Mouse (Mus musculus): ENCODE measurements around the gene Nr2f1.

Nr2f1 gene

DNA sequence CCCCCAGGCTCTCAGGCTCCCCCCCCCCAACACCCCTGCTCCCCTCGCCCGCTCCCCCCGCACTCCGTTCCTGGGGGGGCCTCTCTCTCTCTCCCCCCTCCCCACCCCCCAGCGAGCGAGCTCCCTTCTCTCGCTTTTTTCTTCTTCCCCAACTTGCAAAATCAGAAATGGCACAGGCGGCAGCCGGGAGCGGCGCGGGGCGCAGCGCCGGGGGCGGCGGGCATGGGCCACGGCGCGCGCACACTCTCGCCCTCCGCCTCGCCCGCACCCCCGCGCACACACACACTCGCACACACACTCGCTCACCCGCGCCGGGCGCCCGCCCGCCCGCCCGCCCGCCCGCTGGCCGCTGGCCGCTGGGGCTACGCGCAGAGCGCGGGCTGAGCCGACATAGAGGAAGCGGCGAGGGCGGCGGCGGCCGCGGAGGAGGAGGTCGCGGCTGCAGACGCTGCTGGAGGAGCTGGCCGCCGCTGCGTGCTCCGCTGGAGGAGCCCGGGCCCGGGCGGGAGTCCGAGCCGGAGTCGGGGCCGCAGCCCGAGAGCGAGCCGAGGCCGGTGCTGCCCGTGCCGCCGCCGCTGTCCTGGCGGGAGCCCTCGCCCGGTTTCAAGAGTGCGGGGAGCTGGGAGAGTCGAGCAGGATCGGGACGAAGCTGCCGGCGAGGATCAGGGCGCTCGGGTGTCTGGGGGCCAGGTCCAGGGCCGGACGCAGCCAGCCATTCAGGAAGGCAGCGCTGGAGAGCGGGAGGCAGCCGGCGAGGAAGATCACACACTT lies 501 bp downstream of the Nr2f1 start:
- CTCF ChIA-PET = interaction anchor here (1.2 kb wide), 1 partner anchor 13 kb away, joined by 6 read pairs; no protein-coding TSS in a partner anchor

DNA sequence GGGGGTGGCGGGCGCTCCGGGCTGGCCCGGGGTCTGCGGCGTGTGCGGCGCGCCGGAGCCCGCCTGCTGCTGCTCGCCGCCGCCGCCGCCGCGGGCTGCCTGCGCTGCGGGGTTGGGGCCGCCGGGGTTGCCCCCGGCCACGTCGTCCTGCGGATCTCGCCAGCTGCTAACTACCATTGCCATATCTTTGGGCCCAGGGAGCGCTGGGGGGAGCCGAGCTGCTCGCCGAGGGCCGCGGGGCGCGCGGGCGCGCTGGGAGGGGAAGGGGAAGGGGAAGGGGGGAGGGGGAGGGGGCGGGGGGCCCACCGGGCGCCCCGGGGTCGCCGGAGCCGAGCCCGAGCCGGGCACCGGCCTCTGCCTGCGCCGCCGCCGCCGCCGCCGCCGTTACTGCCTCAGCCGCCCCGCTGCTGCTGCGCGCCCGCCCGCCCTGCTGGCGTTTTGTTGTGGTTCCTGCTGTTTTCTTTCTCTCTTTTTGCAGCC lies 1.1 kb downstream of the Nr2f1 start:
- CTCF ChIA-PET = no interaction called here

DNA sequence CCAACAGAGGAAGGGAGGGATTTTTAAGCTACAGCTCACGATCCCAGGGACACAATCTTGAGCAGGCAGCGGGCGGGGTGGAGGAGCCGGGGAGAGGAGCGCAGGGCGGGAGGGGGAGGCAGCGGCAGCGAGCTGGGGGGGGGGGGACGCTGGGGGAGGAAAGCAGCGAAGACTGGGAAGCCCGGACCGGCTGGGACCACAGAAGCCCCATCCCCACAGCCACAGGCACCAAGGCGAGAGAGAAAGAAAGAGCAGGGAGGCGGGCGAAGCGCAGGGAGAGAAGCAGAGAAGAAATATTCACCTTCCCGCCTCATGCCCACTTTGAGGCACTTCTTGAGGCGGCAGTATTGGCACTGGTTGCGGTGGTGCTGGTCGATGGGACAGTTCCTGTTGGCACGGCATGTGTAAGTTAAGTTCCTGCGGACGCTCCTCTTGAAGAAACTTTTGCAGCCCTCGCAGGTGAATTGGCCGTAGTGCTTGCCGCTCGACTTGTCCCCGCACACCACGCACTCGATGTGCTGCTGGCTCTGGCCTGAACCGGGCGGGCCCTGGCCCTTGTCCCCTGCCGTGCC lies 1.7 kb downstream of the Nr2f1 start:
- CTCF ChIA-PET = no interaction called here

DNA sequence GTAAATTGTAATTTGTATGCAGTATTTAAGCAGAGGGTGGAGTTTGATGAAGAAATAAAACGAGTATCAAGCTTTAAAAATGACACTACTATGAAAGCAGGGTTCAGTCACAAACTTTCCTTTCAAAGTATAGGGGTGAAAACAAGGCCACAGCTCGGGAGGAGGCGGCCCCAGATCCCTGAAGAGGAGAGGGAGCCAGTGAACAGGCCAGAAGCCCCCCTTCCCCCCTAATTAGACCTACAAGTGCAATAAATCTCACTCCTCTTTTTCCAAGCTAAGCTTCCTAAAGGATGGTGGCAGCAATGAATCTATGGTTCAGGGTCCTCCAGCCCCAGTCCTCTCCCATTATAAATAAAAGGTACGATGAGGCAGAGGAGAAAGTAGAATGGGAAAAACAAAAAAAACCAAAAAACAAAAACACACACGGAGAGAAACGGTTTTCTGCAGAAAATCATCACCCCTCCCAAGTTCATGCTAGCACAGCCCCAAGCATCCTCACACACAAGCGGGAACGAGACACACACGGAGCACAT lies 2.2 kb downstream of the Nr2f1 start:
- CTCF ChIA-PET = no interaction called here

DNA sequence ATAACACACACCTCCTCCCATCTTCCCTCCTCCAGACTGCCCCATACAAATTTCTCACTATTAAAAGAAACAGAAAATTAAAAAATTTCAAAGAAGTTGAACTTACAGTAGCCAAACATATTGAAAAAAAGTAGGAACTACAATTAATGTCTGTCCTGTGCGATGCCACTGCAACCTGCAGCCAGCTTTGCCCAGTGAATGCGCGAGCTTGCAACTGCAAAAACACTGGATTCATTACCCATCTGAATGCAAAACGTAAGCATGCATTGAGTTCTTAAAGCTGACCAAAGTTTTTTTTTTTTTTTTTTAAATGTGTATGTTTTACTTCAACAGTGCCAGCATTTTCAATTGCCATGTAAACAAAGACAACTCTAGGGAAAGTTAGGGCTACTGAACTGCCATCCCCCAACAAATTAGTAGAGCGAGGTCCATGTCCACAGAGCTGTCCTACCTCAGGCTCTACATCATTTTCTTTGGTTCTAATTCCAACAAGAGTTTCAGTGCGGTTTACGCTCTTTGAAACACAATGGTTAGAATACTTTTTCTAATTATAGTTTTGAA lies 3.2 kb downstream of the Nr2f1 start:
- CTCF ChIA-PET = no interaction called here

DNA sequence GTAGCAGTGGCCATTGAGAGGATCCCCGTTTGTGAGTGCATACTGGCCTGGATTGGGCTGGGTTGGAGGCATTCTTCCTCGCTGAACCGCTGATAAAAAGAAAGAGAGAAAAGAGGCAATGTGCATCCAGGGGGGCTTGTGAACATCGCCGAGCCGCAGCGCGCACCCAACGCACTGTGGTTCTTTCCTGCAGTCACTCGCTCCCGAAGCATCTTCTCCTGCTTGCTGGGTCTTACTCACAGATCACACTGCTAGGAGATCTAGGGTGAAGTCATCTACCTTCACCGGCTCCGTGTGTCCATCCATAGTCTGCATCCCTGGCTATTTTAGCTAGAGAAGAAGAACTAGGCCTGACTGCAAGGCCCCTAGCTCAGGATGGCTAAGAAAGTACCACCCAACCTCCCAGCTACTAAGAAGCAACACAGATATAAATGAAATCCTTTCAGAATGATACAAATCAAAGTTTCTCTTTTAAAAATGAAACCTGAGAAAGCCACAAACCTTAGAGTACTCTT lies 3.9 kb downstream of the Nr2f1 start:
- CTCF ChIA-PET = no interaction called here

DNA sequence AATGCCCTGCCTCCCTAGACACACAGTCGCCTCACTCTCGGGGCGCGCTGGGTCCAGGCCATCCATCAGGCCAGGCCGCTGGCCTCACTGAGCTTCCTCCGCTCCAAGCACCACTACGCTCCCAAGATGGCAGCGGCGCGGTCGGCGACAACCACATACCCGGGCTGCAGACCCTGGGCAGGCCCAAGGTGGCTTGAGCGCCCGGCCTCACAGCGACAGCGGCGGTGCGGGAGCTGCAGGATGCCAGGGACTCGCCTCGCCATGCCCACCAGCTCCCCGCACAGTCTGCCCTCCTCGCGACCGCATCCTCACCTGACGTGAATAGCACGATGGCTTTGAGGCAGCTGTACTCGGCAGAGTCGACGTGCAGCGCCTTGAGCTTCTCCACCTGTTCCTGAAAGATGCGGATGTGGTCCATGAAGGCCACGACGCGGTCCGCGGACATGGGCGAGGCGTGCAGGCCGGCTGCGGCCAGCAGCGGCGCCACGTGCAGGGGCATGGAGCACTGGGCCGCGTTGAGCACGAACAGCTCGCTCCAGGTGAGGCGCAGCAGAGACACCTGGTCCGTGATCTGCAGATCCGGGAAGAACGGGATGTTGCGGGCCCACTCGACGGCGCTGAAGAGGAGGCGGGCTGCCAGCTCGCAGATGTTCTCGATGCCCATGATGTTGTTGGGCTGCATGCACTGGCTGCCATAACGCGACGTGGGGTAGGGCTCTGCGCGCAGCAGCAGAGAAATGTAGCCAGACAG lies 4.5 kb downstream of the Nr2f1 start:
- CTCF ChIA-PET = no interaction called here

DNA sequence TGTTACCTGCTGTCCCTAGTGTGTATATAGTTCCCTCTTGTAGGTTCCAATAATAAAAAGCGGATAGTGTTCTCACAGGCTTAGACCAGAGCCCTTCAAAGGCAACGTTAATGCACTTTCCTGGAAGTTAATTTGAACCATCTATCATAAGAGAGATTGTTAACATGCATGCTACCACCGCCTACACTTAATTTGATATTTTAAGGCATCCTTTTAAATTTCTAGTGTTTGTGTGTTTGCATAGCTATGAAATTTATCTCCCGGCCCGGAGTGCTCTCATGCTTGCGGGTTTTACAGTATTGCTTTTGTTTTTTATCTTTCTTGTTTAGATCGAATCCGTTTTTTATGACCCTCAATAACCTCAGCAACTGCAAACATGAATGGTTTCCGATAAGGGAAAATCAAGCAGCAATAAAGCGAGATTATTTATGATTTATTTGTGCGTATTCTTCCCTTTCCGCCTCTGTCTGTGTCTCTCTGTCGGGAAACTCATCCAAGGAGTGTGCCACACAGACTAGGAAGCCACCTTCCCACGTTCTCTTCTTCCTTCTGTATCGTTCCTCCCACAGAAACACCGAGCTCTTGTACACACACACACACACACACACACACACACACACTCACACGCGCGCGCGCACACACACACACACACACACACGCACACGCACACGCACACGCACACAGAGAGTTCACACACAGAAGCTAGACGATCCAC lies 5.3 kb downstream of the Nr2f1 start:
- CTCF ChIA-PET = no interaction called here

DNA sequence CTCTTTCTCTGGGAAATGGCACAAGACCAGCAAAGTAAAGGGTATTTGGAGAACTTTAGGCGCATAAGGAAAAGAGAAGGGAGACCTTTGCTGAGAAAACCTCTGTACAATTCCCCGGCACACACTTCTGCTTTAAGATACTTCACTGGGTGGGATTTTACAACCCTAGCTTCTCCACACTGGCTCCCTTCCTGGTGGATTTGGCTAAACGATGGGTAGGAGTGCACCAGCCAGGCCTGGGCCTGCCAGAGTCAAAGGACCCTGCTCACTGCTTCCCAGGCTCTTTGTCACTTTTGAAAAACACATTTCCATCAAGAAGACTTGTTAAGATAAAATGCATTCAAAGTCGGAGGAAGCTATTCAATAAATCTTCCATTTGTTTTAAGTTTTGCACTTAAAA lies 6.3 kb downstream of the Nr2f1 start:
- CTCF ChIA-PET = no interaction called here

DNA sequence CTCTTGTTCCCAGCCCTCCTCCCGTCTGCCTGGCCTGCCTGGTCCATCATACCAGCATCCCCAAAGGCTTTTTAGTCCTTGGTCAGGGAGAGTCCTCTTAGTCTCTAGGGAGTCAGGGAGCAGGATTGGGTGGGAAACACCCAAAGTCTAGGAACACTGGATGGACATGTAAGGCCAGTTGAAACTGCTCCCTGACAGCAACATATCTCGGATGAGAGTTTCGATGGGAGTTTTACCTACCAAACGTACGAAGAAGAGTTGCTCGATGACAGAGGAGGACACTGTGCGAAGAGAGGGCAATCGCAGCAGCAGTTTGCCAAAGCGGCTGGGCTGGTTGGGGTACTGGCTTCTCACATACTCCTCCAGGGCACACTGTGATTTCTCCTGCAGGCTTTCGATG lies 10.0 kb downstream of the Nr2f1 start:
- CTCF ChIA-PET = no interaction called here

DNA sequence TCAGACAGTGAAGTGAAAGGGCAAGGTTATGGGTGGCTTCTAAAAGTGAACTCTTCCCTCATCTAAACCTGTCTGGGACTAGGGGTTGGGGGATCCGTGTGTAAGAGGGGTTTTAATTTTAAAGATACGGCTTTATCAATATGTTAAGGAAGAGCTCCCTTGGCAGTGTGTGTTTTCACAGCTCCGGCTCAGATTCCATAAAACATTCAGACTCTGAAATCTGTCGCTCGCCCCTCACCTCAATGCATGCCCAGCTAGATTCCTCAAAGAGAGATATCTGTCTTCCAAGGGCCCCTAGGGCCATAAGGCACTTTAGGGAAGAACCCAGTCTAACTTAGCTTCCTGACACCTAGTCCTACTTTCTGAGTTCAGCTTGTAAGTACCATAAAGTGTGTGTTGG lies 11.7 kb downstream of the Nr2f1 start:
- CTCF ChIA-PET = no interaction called here

DNA sequence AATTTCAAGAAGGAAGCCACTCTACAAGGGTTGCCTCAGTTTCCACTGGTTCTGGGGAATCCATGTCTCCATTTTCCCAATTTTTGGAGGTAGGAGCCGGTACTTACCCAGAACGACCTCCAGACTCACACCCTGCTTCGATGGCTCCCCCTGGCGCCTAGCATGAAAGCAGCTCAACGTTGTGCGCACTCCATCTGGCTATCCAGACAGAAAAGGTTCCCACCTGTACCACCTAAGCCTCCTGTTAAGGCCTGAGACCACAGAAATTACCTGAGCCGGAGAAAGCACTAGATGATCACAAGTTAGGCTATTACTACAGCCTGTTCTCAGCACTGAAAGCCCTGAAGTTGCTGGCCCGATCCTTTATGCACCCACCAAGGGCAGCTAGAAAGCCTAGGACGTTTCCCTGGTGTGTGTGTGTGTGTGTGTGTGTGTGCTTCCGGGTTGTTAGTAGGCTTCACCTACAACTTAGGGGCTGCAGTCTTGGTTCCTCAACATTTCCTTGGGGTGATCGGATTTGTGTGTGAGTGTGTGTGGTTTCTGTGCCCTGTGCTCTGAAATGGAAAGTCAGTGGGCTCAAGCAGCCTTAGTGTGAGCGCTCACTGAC lies 13.1 kb downstream of the Nr2f1 start:
- CTCF ChIA-PET = interaction anchor here (1.2 kb wide), 1 partner anchor 13 kb away, joined by 6 read pairs; the partner anchor contains the start of gene Nr2f1

DNA sequence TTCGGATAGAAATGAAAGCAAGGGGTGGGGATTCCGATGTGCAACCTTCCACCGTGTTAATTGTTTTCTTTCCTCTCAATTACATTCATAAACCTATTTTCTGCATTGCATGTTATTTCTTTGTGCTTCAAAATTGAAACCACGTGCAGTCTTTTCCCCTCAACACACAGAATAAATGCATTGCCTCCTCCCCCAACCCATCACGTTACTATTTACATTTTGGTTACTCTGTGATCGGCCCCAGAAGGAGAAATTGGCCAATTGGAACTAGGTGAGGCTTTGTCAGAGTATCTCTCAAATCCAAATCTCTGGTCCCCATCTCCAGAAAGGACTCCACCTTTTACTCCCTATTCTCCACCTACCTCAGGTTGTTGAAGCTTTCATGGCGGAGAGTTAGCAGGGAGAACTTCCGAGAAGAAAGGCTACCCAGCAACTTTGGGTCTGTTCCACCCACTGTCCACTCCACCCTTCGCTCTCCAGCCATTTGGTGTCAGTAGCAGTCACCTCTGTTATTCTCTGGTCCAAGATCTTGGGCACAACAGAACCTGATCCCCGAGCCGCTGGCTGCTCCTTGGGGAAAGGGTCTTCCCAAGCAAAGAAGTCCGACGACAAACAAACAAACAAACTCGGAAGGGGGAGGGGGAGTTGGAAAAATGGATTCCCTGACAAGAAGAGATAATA lies 14.6 kb downstream of the Nr2f1 start:
- CTCF ChIA-PET = no interaction called here

DNA sequence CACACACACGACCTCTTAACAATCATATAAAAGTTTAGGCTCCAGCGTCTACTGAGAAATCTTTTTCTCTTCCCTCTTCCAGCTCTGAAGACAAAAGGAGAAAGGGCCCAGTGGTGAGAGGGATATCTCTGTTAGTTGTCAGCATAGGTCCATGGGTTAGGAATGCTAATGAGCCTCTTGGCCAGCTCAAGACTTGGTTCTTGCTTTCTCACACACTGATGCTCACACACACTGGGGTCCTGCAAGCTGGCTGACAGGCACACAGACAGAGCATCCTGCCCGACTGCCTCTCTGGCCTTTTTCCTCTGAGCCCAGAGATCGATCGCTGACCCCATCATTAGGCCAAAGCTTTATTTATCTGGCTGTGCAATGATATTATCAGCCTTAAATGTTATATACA lies 15.6 kb downstream of the Nr2f1 start:
- CTCF ChIA-PET = interaction anchor here (0.6 kb wide), 1 partner anchor 73 kb away, joined by 4 read pairs; no protein-coding TSS in a partner anchor

DNA sequence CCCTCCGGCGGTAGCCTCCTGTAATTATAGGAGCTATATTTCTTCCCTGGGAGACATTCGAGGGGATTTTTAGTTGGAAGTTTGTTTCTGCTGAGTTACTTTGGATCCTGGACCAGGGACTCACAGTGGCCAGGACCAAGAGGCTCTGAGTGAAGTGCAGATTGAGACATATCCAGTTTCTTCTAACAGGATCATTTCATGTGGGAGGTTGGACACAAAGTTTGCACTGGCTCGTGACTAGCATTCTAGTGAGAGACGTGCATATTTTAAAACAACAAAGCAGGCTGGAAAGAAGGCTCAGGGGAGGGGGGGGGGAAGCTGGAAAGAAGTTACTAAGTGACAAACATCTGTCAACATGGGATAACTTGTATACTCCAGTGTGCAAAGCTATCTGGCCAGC lies 16.6 kb downstream of the Nr2f1 start:
- CTCF ChIA-PET = no interaction called here

DNA sequence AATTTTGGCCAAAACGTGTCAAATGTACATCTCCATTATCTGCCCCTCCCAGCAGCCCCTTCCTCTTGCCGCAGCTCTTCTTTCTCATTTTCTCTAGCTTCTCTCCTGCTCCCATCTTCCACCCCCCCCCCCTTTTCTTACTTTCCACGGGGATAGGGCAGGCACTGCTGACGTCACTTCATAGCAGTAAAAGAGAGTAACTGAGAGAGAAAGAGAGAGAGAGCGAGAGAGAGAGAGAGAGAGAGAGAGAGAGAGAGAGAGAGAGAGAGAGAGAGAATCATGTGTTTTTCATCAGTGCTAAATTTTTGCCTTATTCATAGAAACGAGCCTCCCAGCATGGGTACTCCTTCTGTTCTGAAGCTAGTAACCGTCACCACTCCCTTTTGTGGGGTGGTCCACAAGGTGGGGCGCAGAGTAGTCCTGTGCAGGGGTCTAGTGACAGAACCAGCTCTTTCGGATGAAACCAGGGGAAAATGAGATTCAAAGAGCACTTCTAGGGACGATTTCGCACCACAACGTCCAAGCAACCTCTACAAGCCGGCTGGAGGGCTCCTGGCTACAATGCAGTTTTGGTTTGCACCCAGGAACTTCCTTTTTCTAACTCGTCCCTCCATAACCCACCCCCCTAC lies 17.5 kb downstream of the Nr2f1 start:
- CTCF ChIA-PET = no interaction called here

DNA sequence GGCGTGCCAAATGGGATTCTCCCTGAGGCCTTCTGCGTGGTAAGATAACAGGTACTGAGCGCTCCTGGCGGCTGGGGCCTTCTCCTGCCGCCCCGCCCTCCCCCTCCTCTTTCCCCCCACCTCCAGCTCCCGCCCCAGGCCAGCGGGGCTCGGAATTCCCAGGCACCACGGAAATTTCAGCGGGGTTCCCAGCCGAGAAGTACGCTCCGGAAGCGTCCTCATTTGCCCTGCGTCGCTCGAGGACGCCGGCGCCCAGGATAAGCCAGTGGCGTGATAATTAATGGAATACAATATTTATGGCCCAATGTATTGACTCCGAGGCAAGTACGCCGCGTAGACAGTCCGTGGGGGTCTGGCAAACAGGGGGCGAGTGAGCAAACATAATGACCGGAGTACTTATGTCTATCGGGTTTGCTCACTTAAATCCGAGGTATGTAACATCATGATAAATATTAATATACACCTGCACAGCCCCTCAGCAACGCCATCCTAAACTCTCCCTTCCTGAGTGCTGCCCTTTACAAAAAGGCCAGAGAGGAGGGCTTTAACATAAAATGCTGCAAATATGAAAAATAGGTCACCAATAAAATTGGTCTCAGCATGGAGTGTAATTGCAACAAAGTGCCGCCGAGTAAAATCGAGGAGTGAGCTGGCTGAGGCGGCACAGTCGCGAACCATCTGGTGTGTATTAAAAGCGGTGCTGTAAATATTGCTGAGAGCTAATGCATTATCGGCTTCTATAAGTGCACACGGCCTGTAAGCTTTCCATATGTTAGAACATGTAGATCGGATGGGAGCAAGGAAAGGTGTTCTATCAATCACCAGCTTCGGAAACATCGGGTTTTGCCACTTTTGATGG lies 18.3 kb downstream of the Nr2f1 start:
- CTCF ChIA-PET = interaction anchor here (0.5 kb wide), 2 partner anchors 19 to 327 kb away, joined by 3 to 11 read pairs; no protein-coding TSS in a partner anchor

DNA sequence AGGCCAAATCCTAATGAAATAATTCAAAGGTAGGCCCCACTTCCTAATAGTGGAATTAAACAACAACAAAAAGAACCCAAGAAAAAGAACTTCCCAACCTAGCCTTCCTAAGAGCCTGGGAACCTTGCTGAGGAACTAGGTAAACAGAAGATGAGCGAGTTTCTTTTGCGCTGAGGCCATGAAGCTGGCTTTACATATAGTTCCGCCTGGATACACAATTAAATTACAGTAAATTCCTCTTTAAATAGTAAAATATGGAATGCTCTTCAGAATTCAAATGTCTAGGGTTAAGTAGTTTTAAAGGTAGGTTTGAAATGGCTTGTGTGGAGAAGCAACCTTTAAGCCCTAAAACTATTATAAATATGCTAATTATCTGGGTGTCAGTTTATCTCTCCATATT lies 19.3 kb downstream of the Nr2f1 start:
- CTCF ChIA-PET = no interaction called here

Data from spleen, embryonic (tissue).